Mouse (Mus musculus): ENCODE results near the gene Spata31d1d. TPM values are rescaled to one million over a fixed set of nuclear protein-coding genes. Genes with fewer than 3 reads are reported as not detected.

The Spata31d1d gene
- total RNA-seq, 2 experiments from 2014 or later: not detected

GRCm38 (mm10) chr13:59679908-59680307 is 51.6 kb downstream of the Spata31d1d start:
- DNase-seq (ENCODE audit: low spot score in 2 of 2): no peak

GRCm38 (mm10) chr13:59679306-59679705 is 52.2 kb downstream of the Spata31d1d start:
- DNase-seq (ENCODE audit: low spot score in 2 of 2): no peak

- no peak for DNase-seq (ENCODE audit: low spot score in 2 of 2)
These were observed 55.0 kb downstream of the Spata31d1d start for GRCm38 (mm10) chr13:59676316-59677229.

Other genes starting within 250 kb of the Spata31d1d start
- gene Agtpbp1, start 146.5 kb downstream of the Spata31d1d start, total RNA-seq (2021): 100 to 1,000 TPM; 343 to 364 TPM
- 100 to 1,000 TPM; 108 to 112 TPM for gene Naa35, start 146.5 kb downstream of the Spata31d1d start, total RNA-seq (2021)
- gene Golm1, start 55.9 kb downstream of the Spata31d1d start, total RNA-seq (2021): 10 to 100 TPM; 45.1 to 46.8 TPM
- not detected for gene 4921517D22Rik, start 37.6 kb downstream of the Spata31d1d start, total RNA-seq (2021)
- under 1 TPM; 0.11 to 0.21 TPM for gene Spata31d1a, start 21.4 kb downstream of the Spata31d1d start, total RNA-seq (2021)
- gene Spata31d1b, start 19.5 kb downstream of the Spata31d1d start, total RNA-seq (2021): under 1 TPM in 1 of 2 experiments, not detected in 1; 0.11 TPM
- gene 1700014D04Rik, start 15.0 kb upstream of the Spata31d1d start, total RNA-seq (2021): 1 to 10 TPM in 1 of 2 experiments, under 1 TPM in 1; 0.56 to 1.2 TPM
- gene Isca1, start 38.1 kb upstream of the Spata31d1d start, total RNA-seq (2021): 100 to 1,000 TPM; 101 to 102 TPM
- gene Gm49354, start 50.5 kb upstream of the Spata31d1d start, total RNA-seq (2021): not detected
- 10 to 100 TPM; 68.9 to 71.1 TPM for gene Tut7, start 91.4 kb upstream of the Spata31d1d start, total RNA-seq (2021)

Data from layer of hippocampus, postnatal 10 days (tissue).